Mouse (Mus musculus): ENCODE results near the gene Por. TPM values are rescaled to one million over a fixed set of nuclear protein-coding genes. Genes with fewer than 3 reads are reported as not detected.

Por gene
- total and polyA plus RNA-seq, 2 experiments, result 211 to 284 TPM

DNA sequence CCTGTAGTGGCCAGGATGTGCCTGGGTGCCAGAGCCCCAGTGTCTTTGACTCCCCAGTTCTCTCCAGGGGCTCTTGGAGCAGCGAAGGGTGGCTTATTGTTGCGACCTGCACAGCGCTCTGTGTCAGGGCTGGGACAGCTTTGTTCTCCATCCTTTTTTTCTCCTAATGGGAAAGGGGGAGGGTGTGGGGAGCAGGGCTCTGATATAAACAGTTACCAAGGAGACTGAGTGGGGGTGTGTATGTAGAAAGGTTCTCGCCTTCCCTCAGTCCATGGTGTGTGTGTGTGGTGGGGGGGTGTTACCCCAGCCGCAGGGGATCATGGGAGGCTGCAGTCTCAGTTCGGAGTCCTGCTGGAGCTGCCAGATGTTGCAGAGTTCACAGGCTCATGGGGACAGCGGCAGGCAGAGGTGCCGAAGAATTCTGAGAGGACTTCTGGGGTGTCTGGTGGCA, 55.6 kb downstream of the Por start:
- WGBS, result 46% methylated on average over 8 of the region's 8 CpGs
- H3K4me1 ChIP-seq (ENCODE audit: control insufficient read depth, insufficient read depth, low read length), result peaks cover 41% of the 10 kb centered on the region
- no peaks in the 10 kb centered on the region for H3K79me2 ChIP-seq (ENCODE audit: control insufficient read depth, insufficient read depth, low read length)
- H3K27me3 ChIP-seq (ENCODE audit: control insufficient read depth, insufficient read depth, low read length), result no peaks in the 10 kb centered on the region
- peak; percentile 57 for DNase-seq (ENCODE audit: extremely low read depth, low read depth, low spot score)
- H3K36me3 ChIP-seq (ENCODE audit: control insufficient read depth, insufficient read depth, low read length), result peaks cover 49% of the 10 kb centered on the region
- peak overlapping the region; percentile 27 for H3K27ac ChIP-seq (replicated peaks; ENCODE audit: insufficient read depth, low read depth, low read length)
- H3K4me3 ChIP-seq (ENCODE audit: insufficient read depth, low read depth, low read length), result no peak overlapping the region
- TF ChIP-seq CTCF (IDR thresholded peaks at IDR 0.05; ENCODE audit: low read depth, low read length), result no peak
- TF ChIP-seq POLR2A (IDR thresholded peaks at IDR 0.05; ENCODE audit: extremely low read depth, insufficient read depth, low read length), result no peak
- H3K9ac ChIP-seq (ENCODE audit: low read depth, low read length), result peak overlapping the region; percentile 29; the same call in 1 of the 2 replicates

DNA sequence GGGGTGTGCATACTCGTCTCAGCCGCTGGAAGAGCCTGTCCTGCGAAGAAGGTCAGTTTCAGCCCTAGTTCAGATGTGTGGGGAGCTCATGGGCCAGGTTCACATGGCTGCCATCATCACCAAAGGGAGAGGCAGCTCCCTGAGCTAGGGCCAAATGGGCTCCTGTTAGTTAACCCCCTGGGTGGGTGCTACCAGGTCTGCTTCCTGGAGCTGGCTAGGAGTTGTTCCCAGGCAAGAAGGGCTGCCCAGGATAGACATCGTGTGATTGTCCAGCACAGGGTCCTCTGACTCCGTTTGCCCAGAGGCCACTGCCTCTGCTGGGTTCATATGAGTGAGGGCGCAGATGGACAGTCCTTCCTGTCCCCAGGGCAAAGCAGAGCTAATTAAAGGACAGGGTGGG, 56.2 kb downstream of the Por start:
- TF ChIP-seq CTCF (IDR thresholded peaks at IDR 0.05; ENCODE audit: low read depth, low read length), result no peak
- TF ChIP-seq POLR2A (IDR thresholded peaks at IDR 0.05; ENCODE audit: extremely low read depth, insufficient read depth, low read length), result no peak
- Histone ChIP-seq H3K9ac (ENCODE audit: low read depth, low read length) (peak overlapping the region; percentile 29; the same call in 1 of the 2 replicates), H3K36me3 (ENCODE audit: control insufficient read depth, insufficient read depth, low read length) (peaks cover 54% of the 10 kb centered on the region), H3K4me1 (ENCODE audit: control insufficient read depth, insufficient read depth, low read length) (peaks cover 37% of the 10 kb centered on the region), H3K79me2 (ENCODE audit: control insufficient read depth, insufficient read depth, low read length) (no peaks in the 10 kb centered on the region), H3K27ac (replicated peaks; ENCODE audit: insufficient read depth, low read depth, low read length) (peak overlapping the region; percentile 27), H3K4me3 (ENCODE audit: insufficient read depth, low read depth, low read length) (no peak overlapping the region), H3K27me3 (ENCODE audit: control insufficient read depth, insufficient read depth, low read length) (no peaks in the 10 kb centered on the region)
- WGBS, result 60% methylated on average over 6 of the region's 6 CpGs
- DNase-seq (ENCODE audit: extremely low read depth, low read depth, low spot score), result no peak

DNA sequence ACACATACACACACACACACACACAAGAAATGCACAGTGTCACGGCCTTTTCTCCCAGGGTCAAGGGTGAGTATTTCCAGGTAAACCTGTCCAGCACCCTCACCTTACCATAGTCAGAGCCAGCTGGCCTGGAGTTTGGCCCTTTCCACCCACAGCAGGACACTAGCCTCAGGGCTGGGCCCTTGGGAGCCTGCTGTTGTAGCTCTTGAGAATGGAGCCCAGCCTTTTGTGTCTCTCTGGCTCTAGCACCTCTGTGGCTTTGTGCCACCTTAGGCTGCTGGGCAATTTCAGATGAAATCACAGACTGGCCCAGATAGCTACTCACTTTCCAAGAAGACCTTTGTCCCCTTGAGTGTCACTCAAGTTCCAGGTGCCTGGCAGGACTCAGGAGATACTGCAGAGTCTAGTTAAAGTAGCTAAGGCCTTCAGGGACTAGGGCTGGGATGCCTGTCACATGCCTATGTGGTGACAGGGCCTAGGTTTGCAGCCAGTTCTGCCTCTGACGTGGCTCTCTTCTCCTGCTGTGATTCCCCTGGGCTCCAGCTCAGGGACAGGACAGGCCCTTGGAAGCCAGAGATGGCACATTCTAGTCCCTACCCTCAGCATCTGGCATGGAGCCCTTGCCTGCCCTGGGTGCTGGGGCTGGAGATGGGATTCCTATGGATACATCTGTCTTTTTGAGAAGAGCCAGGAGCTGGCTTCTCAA, 57.0 kb downstream of the Por start:
- WGBS, result 19% methylated on average over 2 of the region's 2 CpGs
- Histone ChIP-seq H3K79me2 (ENCODE audit: control insufficient read depth, insufficient read depth, low read length) (no peaks in the 10 kb centered on the region), H3K4me3 (ENCODE audit: insufficient read depth, low read depth, low read length) (no peak overlapping the region), H3K9ac (ENCODE audit: low read depth, low read length) (no peak overlapping the region), H3K27ac (replicated peaks; ENCODE audit: insufficient read depth, low read depth, low read length) (peak overlapping the region; percentile 27), H3K36me3 (ENCODE audit: control insufficient read depth, insufficient read depth, low read length) (peaks cover 62% of the 10 kb centered on the region), H3K27me3 (ENCODE audit: control insufficient read depth, insufficient read depth, low read length) (no peaks in the 10 kb centered on the region), H3K4me1 (ENCODE audit: control insufficient read depth, insufficient read depth, low read length) (peaks cover 35% of the 10 kb centered on the region)
- TF ChIP-seq POLR2A (IDR thresholded peaks at IDR 0.05; ENCODE audit: extremely low read depth, insufficient read depth, low read length), result no peak
- no peak for TF ChIP-seq CTCF (IDR thresholded peaks at IDR 0.05; ENCODE audit: low read depth, low read length)
- peak; percentile 94 for DNase-seq (ENCODE audit: extremely low read depth, low read depth, low spot score)

DNA sequence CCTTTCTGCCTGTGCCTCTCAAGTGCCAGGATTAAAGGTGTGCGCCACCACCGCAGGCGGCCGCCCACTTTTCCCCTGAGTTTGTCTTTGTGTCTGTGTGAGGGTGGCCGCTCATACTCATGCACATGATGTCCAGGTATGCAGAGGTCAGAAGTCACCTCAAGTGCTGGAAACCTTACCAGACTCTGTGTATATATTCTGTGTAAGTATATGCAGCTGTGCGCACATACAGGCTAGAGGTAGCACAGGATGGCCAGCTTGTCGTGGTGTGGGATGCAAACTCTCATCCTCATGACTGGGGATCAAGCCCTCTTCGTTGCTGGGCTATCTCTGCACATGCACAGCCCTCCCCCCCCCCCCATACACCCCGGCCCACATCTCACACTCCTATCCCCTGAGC, 58.0 kb downstream of the Por start:
- H3K27ac ChIP-seq (replicated peaks; ENCODE audit: insufficient read depth, low read depth, low read length), result no peak overlapping the region
- H3K4me3 ChIP-seq (ENCODE audit: insufficient read depth, low read depth, low read length), result no peak overlapping the region
- H3K79me2 ChIP-seq (ENCODE audit: control insufficient read depth, insufficient read depth, low read length), result no peaks in the 10 kb centered on the region
- 90% methylated on average over 9 of the region's 9 CpGs for WGBS
- H3K9ac ChIP-seq (ENCODE audit: low read depth, low read length), result no peak overlapping the region
- peaks cover 68% of the 10 kb centered on the region for H3K36me3 ChIP-seq (ENCODE audit: control insufficient read depth, insufficient read depth, low read length)
- no peaks in the 10 kb centered on the region for H3K27me3 ChIP-seq (ENCODE audit: control insufficient read depth, insufficient read depth, low read length)
- TF ChIP-seq CTCF (IDR thresholded peaks at IDR 0.05; ENCODE audit: low read depth, low read length) (no peak), POLR2A (IDR thresholded peaks at IDR 0.05; ENCODE audit: extremely low read depth, insufficient read depth, low read length) (no peak)
- H3K4me1 ChIP-seq (ENCODE audit: control insufficient read depth, insufficient read depth, low read length), result peaks cover 29% of the 10 kb centered on the region
- DNase-seq (ENCODE audit: extremely low read depth, low read depth, low spot score), result peak; percentile 0

DNA sequence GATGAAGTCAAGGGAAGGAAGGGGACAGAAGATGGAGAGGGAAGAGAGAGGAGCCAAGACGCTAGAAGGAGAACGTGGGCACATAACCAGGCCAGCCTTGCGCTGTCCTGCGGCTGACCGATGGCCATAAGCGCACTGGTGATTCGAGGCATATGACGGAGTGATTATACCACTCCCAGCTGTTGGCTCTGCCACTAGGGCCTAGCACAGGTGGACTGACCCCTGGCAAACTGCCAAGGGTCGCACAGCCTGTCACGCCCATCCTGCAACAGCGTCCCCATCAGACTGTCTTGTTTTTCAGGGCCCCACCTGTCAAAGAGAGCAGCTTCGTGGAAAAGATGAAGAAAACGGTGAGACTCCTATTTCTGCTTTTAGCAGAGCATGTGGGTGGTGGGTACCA, 58.5 kb downstream of the Por start:
- H3K27me3 ChIP-seq (ENCODE audit: control insufficient read depth, insufficient read depth, low read length), result no peaks in the 10 kb centered on the region
- no peak overlapping the region for H3K4me3 ChIP-seq (ENCODE audit: insufficient read depth, low read depth, low read length)
- H3K79me2 ChIP-seq (ENCODE audit: control insufficient read depth, insufficient read depth, low read length), result no peaks in the 10 kb centered on the region
- H3K4me1 ChIP-seq (ENCODE audit: control insufficient read depth, insufficient read depth, low read length), result peaks cover 25% of the 10 kb centered on the region
- peak; percentile 10 for DNase-seq (ENCODE audit: extremely low read depth, low read depth, low spot score)
- TF ChIP-seq POLR2A (IDR thresholded peaks at IDR 0.05; ENCODE audit: extremely low read depth, insufficient read depth, low read length), result no peak
- no peak for TF ChIP-seq CTCF (IDR thresholded peaks at IDR 0.05; ENCODE audit: low read depth, low read length)
- H3K9ac ChIP-seq (ENCODE audit: low read depth, low read length), result no peak overlapping the region
- WGBS, result 75% methylated on average over 13 of the region's 13 CpGs
- no peak overlapping the region for H3K27ac ChIP-seq (replicated peaks; ENCODE audit: insufficient read depth, low read depth, low read length)
- H3K36me3 ChIP-seq (ENCODE audit: control insufficient read depth, insufficient read depth, low read length), result peaks cover 73% of the 10 kb centered on the region

DNA sequence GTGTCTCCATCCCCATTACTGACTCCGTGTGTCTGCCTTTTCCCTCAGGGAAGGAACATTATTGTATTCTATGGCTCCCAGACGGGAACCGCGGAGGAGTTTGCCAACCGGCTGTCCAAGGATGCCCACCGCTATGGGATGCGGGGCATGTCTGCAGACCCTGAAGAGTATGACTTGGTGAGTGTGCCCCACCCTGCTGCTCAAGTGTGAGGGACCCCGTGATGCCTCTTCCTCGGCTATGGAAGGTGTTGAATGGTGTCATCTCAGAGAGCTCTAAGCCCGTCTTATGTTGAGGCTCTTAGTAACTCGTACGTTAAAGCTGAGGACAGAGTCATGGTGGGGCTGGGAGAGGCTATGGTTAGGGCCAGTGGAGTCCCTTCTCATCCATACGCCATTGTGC, 59.5 kb downstream of the Por start:
- peaks cover 74% of the 10 kb centered on the region for H3K36me3 ChIP-seq (ENCODE audit: control insufficient read depth, insufficient read depth, low read length)
- 96% methylated on average over 13 of the region's 13 CpGs for WGBS

More for the DNA sequence above, 59.5 kb downstream of the Por start:
- TF ChIP-seq CTCF (IDR thresholded peaks at IDR 0.05; ENCODE audit: low read depth, low read length), result no peak
- no peak for TF ChIP-seq POLR2A (IDR thresholded peaks at IDR 0.05; ENCODE audit: extremely low read depth, insufficient read depth, low read length)
- no peak overlapping the region for H3K4me3 ChIP-seq (ENCODE audit: insufficient read depth, low read depth, low read length)
- no peak overlapping the region for H3K9ac ChIP-seq (ENCODE audit: low read depth, low read length)
- peaks cover 23% of the 10 kb centered on the region for H3K4me1 ChIP-seq (ENCODE audit: control insufficient read depth, insufficient read depth, low read length)
- H3K79me2 ChIP-seq (ENCODE audit: control insufficient read depth, insufficient read depth, low read length), result no peaks in the 10 kb centered on the region
- H3K27ac ChIP-seq (replicated peaks; ENCODE audit: insufficient read depth, low read depth, low read length), result no peak overlapping the region
- DNase-seq (ENCODE audit: extremely low read depth, low read depth, low spot score), result peak; percentile 2
- H3K27me3 ChIP-seq (ENCODE audit: control insufficient read depth, insufficient read depth, low read length), result no peaks in the 10 kb centered on the region

Data from liver, adult 2 months (tissue).